Mouse (Mus musculus) megakaryocyte, embryonic 14.5 days (primary cell): ENCODE data around the gene St3gal3. TPM values are rescaled to one million over a fixed set of nuclear protein-coding genes. Genes with fewer than 3 reads are reported as not detected.

ENCODE experiments used
- H3K27me3 ChIP-seq: replicated peaks from 2 replicates; pipeline ENCODE3; 2012; ENCODE audit warnings: inconsistent platforms
- H3K36me3 ChIP-seq: replicated peaks from 2 replicates; pipeline ENCODE3; 2012; ENCODE audit warnings: low read length, inconsistent platforms, mixed read lengths
- H3K4me1 ChIP-seq: 2 replicates; pipeline ENCODE4 v1.6.1; 2012; ENCODE audit warnings: inconsistent platforms
- H3K4me3 ChIP-seq: replicated peaks from 2 replicates; pipeline ENCODE3; 2012; ENCODE audit warnings: moderate library complexity, mild to moderate bottlenecking, inconsistent platforms
- H3K9me3 ChIP-seq: 2 replicates; pipeline ENCODE4 v1.6.1; 2012; ENCODE audit warnings: inconsistent platforms
- FLI1 ChIP-seq: IDR thresholded peaks from 2 replicates; pipeline ENCODE4 v1.6.1; 2012; ENCODE audit warnings: low read length, inconsistent platforms, mixed read lengths
- GATA1 ChIP-seq: IDR thresholded peaks from 3 replicates; pipeline ENCODE4 v1.6.1; 2012; ENCODE audit warnings: mixed read lengths, low read length, inconsistent platforms, borderline replicate concordance
- polyA plus RNA-seq: library from polyadenylated mRNA; stranded (reverse); fragments of >175 nt; gene quantifications from 2 replicates; pipeline ENCODE4 v1.2.3, GENCODE M21; 2012; ENCODE audit warnings: low replicate concordance; ENCODE audit not compliant: insufficient read depth

The St3gal3 gene
- polyA plus RNA-seq, 1 experiment, result 17.4 TPM

DNA sequence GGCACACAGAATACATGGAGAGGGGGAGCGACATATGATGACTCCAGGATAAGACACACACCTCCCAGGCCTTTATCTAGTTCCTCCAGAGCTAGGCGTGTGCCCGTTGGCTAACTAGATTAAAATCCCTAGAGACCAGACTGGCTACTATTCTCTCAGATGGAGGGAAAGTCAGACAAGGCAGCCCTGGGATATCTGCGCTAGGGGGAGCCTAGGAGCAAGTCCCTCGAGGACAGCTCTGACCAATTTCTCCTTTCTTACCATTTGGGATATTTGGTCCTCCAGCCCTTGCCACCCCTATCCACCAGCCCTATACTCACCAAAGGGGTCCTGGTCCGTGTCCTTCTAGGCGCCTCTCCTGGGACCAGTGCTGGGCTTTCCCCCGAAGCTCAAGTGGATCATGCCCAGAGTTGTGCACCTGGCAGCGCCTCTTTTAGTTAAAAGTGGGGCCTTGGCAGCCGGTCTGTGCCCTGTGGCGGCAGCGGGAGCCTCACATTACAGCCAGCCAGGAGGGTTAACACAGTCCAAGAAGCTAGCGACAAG is 205.9 kb downstream of the St3gal3 start:
- Histone ChIP-seq H3K4me3 (peak overlapping the region; percentile 83), H3K9me3 (peaks cover 14% of the 10 kb centered on the region), H3K36me3 (peaks cover 9% of the 10 kb centered on the region), H3K4me1 (peaks cover 63% of the 10 kb centered on the region), H3K27me3 (peaks cover 62% of the 10 kb centered on the region)
- no peak for TF ChIP-seq GATA1
- TF ChIP-seq FLI1, result no peak

GRCm38 (mm10) chr4:117928234-117928633 is 206.5 kb downstream of the St3gal3 start:
- TF ChIP-seq FLI1, result no peak
- H3K27me3 ChIP-seq, result peaks cover 63% of the 10 kb centered on the region
- H3K36me3 ChIP-seq, result peaks cover 9% of the 10 kb centered on the region
- peaks cover 14% of the 10 kb centered on the region for H3K9me3 ChIP-seq
- no peak overlapping the region for H3K4me3 ChIP-seq
- peaks cover 68% of the 10 kb centered on the region for H3K4me1 ChIP-seq

- Histone ChIP-seq H3K9me3 (peaks cover 14% of the 10 kb centered on the region), H3K4me3 (peak overlapping the region; percentile 91), H3K36me3 (no peaks in the 10 kb centered on the region), H3K4me1 (peaks cover 83% of the 10 kb centered on the region), H3K27me3 (peaks cover 64% of the 10 kb centered on the region)
- no peak for TF ChIP-seq GATA1
- TF ChIP-seq FLI1, result no peak
Observed at GRCm38 (mm10) chr4:117926545-117927482, 207.9 kb downstream of the St3gal3 start.

DNA sequence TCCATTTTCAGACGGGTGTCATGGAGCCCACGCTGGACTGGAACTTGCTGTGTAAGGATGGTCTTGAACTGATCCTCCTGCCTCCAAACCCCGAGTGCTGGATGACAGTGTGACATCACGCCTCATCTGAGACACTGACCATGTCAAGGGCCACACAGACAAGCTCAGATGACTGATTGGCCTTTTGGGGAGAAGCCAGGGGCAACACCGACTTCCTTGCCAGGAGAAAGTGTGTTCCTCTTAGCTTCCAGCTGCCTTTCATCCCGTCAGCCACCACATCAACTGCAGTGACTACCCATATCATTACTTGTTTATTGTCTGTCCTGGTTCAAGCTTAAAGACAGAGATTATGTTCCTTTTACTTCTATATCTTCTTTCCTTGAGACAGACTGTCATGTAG is 209.8 kb downstream of the St3gal3 start:
- H3K36me3 ChIP-seq, result no peaks in the 10 kb centered on the region
- H3K27me3 ChIP-seq, result peaks cover 54% of the 10 kb centered on the region
- peaks cover 91% of the 10 kb centered on the region for H3K4me1 ChIP-seq
- no peak for TF ChIP-seq FLI1
- H3K9me3 ChIP-seq, result peaks cover 7% of the 10 kb centered on the region; the same call in 1 of the 2 replicates
- H3K4me3 ChIP-seq, result peak overlapping the region; percentile 73

DNA sequence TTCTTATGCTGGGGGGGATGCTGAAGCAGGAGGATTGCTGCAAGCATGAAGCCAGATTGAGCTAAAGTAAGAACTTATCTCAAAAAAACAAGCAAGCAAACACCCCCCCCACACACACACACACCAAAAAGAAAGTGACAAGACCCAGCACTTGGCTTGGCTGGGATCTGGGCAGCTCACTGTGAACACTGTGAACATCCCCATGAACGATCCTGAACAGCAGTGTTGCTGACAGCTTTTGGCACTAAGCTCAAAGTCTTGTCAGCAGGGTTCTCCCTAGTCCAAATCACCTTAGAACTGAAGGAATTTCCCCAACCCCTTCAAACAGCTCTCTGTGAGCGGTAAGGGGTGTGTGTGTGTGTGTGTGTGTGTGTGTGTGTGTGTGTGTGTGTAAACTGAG is 211.3 kb downstream of the St3gal3 start:
- peaks cover 39% of the 10 kb centered on the region for H3K27me3 ChIP-seq
- H3K4me1 ChIP-seq, result peaks cover 86% of the 10 kb centered on the region
- no peaks in the 10 kb centered on the region for H3K36me3 ChIP-seq
- TF ChIP-seq FLI1 (no peak), GATA1 (no peak)
- no peak overlapping the region for H3K4me3 ChIP-seq
- 0 out of 2 replicates have a peak, but pooled peaks cover 3% of the 10 kb centered on the region for H3K9me3 ChIP-seq

DNA sequence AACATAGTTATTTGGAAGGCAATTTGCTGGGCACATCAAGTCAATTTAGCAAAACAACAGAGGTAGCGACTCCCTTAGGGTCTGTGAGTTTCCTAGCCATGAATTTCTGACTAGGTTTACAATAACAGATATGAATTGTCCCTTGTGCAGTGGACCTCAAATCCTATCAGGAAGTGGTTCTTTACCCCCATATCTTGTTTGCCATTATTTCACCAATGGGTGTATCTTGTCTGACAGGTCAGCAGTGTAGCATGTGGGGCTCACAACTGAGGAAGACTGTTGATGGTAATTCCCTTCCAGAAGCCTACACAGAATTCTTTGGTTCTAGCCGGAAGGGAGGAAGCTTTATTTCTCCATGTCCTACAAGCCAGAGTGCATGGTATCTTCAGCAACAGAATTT is 213.4 kb downstream of the St3gal3 start:
- no peak for TF ChIP-seq GATA1
- Histone ChIP-seq H3K36me3 (no peaks in the 10 kb centered on the region), H3K4me3 (no peak overlapping the region), H3K4me1 (peaks cover 86% of the 10 kb centered on the region), H3K9me3 (0 out of 2 replicates have a peak, but pooled peaks cover 3% of the 10 kb centered on the region), H3K27me3 (peaks cover 18% of the 10 kb centered on the region)

- TF ChIP-seq GATA1, result no peak
- no peak for TF ChIP-seq FLI1
- Histone ChIP-seq H3K4me1 (peaks cover 78% of the 10 kb centered on the region), H3K36me3 (no peaks in the 10 kb centered on the region)
Observed at GRCm38 (mm10) chr4:117918762-117919161, 216.0 kb downstream of the St3gal3 start.

DNA sequence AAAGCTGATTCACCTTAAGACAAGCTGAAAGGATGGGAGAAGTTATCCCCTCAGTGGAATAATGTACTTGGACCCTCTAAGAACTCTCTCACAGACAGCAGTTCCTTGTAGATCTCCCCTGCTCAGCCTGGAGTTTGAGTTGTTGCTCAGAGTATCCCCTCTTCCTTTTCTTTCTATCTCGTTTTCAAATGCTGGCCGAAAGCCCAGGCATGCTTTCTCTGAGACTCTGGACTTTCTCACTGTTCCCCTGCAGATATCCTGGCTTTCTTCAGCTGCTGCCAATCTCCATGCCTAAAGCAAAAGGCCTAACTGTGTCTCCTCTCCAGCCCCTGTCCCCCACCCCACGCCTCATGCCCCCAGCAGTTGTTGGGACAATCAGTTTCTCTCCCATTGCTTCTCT is 216.5 kb downstream of the St3gal3 start:
- TF ChIP-seq GATA1, result no peak
- no peak for TF ChIP-seq FLI1
- no peak overlapping the region for H3K4me3 ChIP-seq
- H3K27me3 ChIP-seq, result peaks cover 6% of the 10 kb centered on the region

More at GRCm38 (mm10) chr4:117918762-117919161, 216.0 kb downstream of the St3gal3 start:
- no peak overlapping the region for H3K4me3 ChIP-seq
- no peaks in the 10 kb centered on the region for H3K9me3 ChIP-seq
- peaks cover 6% of the 10 kb centered on the region for H3K27me3 ChIP-seq

DNA sequence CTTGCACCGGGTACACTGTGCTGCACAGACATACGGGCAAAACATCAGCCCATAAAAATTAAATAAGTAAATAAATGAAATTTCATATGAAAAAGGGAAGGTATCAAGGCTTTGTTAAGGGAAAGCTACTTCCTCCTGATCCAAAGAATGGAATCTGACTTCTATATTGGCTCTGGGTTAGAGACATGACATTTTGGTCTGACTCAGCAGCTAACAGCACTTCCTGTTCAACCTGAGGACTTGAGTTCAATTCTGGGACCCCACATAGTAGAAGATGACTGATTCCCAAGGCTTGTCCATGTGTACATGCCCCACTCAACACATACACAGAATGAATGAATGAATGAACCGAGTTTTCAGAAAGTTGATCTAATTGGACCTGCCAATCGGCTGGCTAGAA is 216.9 kb downstream of the St3gal3 start:
- peaks cover 78% of the 10 kb centered on the region for H3K4me1 ChIP-seq
- H3K4me3 ChIP-seq, result no peak overlapping the region
- H3K27me3 ChIP-seq, result peaks cover 2% of the 10 kb centered on the region
- peaks cover 3% of the 10 kb centered on the region for H3K36me3 ChIP-seq
- TF ChIP-seq GATA1, result no peak
- H3K9me3 ChIP-seq, result no peaks in the 10 kb centered on the region

More for the DNA sequence above, 216.5 kb downstream of the St3gal3 start:
- no peaks in the 10 kb centered on the region for H3K36me3 ChIP-seq
- H3K9me3 ChIP-seq, result no peaks in the 10 kb centered on the region
- H3K4me1 ChIP-seq, result peaks cover 78% of the 10 kb centered on the region

DNA sequence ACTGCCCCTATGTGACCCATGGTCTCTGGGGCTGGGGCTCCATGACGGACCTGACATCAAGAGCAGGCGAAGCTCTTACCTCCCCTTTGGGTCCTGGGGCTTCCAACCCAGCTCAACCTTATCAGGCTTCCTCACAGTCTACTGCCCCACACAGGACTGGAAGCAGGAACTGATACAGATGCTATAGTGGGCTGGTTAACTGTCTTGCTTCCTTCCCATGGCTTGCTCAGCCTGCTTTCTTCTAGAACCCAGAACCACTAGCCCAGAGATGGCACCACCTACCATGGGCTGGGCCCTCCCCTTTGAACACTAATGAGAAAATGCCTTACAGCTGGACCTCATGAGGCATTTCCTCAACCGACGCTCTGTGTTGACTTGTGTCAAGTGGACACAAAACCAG is 217.3 kb downstream of the St3gal3 start:
- Histone ChIP-seq H3K9me3 (no peaks in the 10 kb centered on the region), H3K36me3 (peaks cover 7% of the 10 kb centered on the region), H3K4me3 (peak overlapping the region; percentile 46), H3K4me1 (peaks cover 78% of the 10 kb centered on the region), H3K27me3 (no peaks in the 10 kb centered on the region)
- TF ChIP-seq GATA1 (no peak), FLI1 (no peak)
